In genomic region chr16:38319087-38319486, GRCm38 (mm10) we compare ENCODE assay signal across 25 mouse cellular contexts. TPM values are rescaled to one million over a fixed set of nuclear protein-coding genes. Genes with fewer than 3 reads are reported as not detected.
"Had no signal": no experiment of that assay in that cellular context is flagged by ENCODE, and none has a peak within 500 bp of the region (broad histone marks: within the 10 kb centered on the region; RNA-seq: fewer than 3 reads in every experiment).

No protein-coding gene starts in this region.

- H3K4me3 ChIP-seq: liver, embryonic 13.5 days; liver, embryonic 15.5 days; lung, embryonic 15.5 days; megakaryocyte, embryonic 14.5 days; midbrain, embryonic 13.5 days; midbrain, embryonic 15.5 days; neural tube, embryonic 12.5 days had no signal

- H3K9me3 ChIP-seq: liver, embryonic 13.5 days; liver, embryonic 15.5 days; lung, embryonic 15.5 days; midbrain, embryonic 13.5 days; midbrain, embryonic 15.5 days; neural tube, embryonic 12.5 days had no signal

- H3K4me1 ChIP-seq: liver, embryonic 13.5 days; liver, embryonic 15.5 days; lung, embryonic 15.5 days; midbrain, embryonic 13.5 days; midbrain, embryonic 15.5 days; neural tube, embryonic 12.5 days had no signal

- H3K9ac ChIP-seq: liver, embryonic 13.5 days; liver, embryonic 15.5 days; liver, postnatal 0 days; lung, embryonic 15.5 days; midbrain, embryonic 13.5 days; midbrain, embryonic 15.5 days; neural tube, embryonic 12.5 days had no signal

- H3K27me3 ChIP-seq: liver, embryonic 13.5 days; liver, embryonic 15.5 days; lung, embryonic 15.5 days; megakaryocyte, embryonic 14.5 days; midbrain, embryonic 13.5 days; midbrain, embryonic 15.5 days; neural tube, embryonic 12.5 days had no signal

- DNase-seq: liver, embryonic 13.5 days; liver, postnatal 0 days; lung, adult 2 months; lung, postnatal 14 days; lung, postnatal 36 days; right cerebral cortex, postnatal 14 days; thymus, postnatal 14 days; thymus, postnatal 36 days had no signal

- ATAC-seq: liver, postnatal 0 days; lung, postnatal 0 days; midbrain, embryonic 13.5 days; midbrain, embryonic 15.5 days had no signal

- H3K27ac ChIP-seq: liver, embryonic 13.5 days; liver, embryonic 15.5 days; lung, embryonic 15.5 days; macrophage; midbrain, embryonic 13.5 days; midbrain, embryonic 15.5 days; neural tube, embryonic 12.5 days had no signal

- H3K4me2 ChIP-seq: liver, embryonic 13.5 days; liver, embryonic 15.5 days; lung, embryonic 15.5 days; midbrain, embryonic 11.5 days; midbrain, embryonic 13.5 days; midbrain, embryonic 15.5 days; neural tube, embryonic 12.5 days had no signal

- H3K36me3 ChIP-seq: liver, embryonic 13.5 days; liver, embryonic 15.5 days; lung, embryonic 15.5 days; midbrain, embryonic 13.5 days; midbrain, embryonic 15.5 days; neural tube, embryonic 12.5 days had no signal

RNA-seq across cellular contexts. Expression of gene Maats1, which starts 22.9 kb away (rescaled TPM):
- total RNA-seq: megakaryocyte progenitor cell, adult 5-6 weeks; monocyte, adult 5-6 weeks; neutrophil, adult 5-6 weeks had no signal
- polyA plus RNA-seq: liver, embryonic 13.5 days; macrophage; stomach, embryonic 14.5 days had no signal

RNA-seq across cellular contexts. Expression of gene Nr1i2, which starts 24.5 kb away (rescaled TPM):
- total RNA-seq: megakaryocyte progenitor cell, adult 5-6 weeks; midbrain, postnatal 0 days; monocyte, adult 5-6 weeks; neutrophil, adult 5-6 weeks had no signal
- polyA plus RNA-seq: macrophage; midbrain, embryonic 11.5 days; midbrain, embryonic 13.5 days; midbrain, postnatal 0 days; neural tube, embryonic 12.5 days; neural tube, embryonic 14.5 days; spleen, adult 2 months; thymus, postnatal 0 days had no signal

RNA-seq across cellular contexts. Expression of gene Gm21987, which starts 27.8 kb away (rescaled TPM):
- total RNA-seq: megakaryocyte progenitor cell, adult 5-6 weeks; midbrain, postnatal 0 days; monocyte, adult 5-6 weeks; neutrophil, adult 5-6 weeks had no signal
- polyA plus RNA-seq: liver, embryonic 13.5 days; liver, embryonic 15.5 days; liver, postnatal 0 days; lung, adult 2 months; lung, embryonic 15.5 days; lung, postnatal 0 days; macrophage; midbrain, embryonic 11.5 days; midbrain, embryonic 13.5 days; midbrain, embryonic 15.5 days; midbrain, postnatal 0 days; neural tube, embryonic 12.5 days; neural tube, embryonic 14.5 days; spleen, adult 2 months; stomach, embryonic 14.5 days; thymus, postnatal 0 days had no signal

RNA-seq across cellular contexts. Expression of gene Popdc2, which starts 42.9 kb away (rescaled TPM):
- total RNA-seq: monocyte, adult 5-6 weeks had no signal
- polyA plus RNA-seq: macrophage had no signal
